Mouse (Mus musculus) thymus, adult 2 months (tissue): ENCODE data around the gene Mamdc4.

Experiments used
- CTCF ChIP-seq: fragments of 200-500 bp; IDR thresholded peaks from 2 replicates; pipeline ENCODE4 v1.5.1; 2012; ENCODE audit warnings: mild to moderate bottlenecking, control low read depth, low read length, moderate library complexity, borderline replicate concordance; ENCODE audit not compliant: control insufficient read depth, poor library complexity, insufficient read depth; ENCODE audit errors: extremely low read depth
- POLR2A ChIP-seq: fragments of 200-500 bp; IDR thresholded peaks from 2 replicates; pipeline ENCODE4 v1.6.1; 2012; ENCODE audit warnings: mild to moderate bottlenecking, low read length, control low read depth, moderate library complexity; ENCODE audit not compliant: control insufficient read depth, poor library complexity, insufficient read depth; ENCODE audit errors: extremely low read depth

- TF ChIP-seq POLR2A: no peak
- TF ChIP-seq CTCF: no peak
Observed at GRCm38 (mm10) chr2:25545996-25546810, 28.4 kb downstream of the Mamdc4 start.
